Mouse (Mus musculus) intestine, postnatal 0 days (tissue): ENCODE data around the gene Rab42. TPM values are rescaled to one million over a fixed set of nuclear protein-coding genes. Genes with fewer than 3 reads are reported as not detected.

Experiments
- ATAC-seq: fragments of 200-750 bp; cut with Nextera tagmentation; 2 replicates; pipeline ENCODE4 v1.8.0; 2017; ENCODE audit warnings: mild to moderate bottlenecking, moderate TSS enrichment, moderate library complexity
- H3K27ac ChIP-seq: fragments of 300-500 bp; sonication (generic); 2 replicates; pipeline ENCODE4 v1.5.1; 2014; ENCODE audit warnings: mild to moderate bottlenecking, low read depth, low read length, moderate library complexity
- H3K27me3 ChIP-seq: fragments of 300-500 bp; sonication (generic); replicated peaks from 2 replicates; pipeline ENCODE4 v1.6.1; 2014; ENCODE audit warnings: low read length, mixed read lengths; ENCODE audit not compliant: control insufficient read depth, insufficient read depth
- H3K36me3 ChIP-seq: fragments of 300-500 bp; sonication (generic); 2 replicates; pipeline ENCODE4 v1.6.1; 2014; ENCODE audit warnings: mild to moderate bottlenecking, moderate library complexity; ENCODE audit not compliant: control insufficient read depth, insufficient read depth
- H3K4me1 ChIP-seq: fragments of 300-500 bp; sonication (generic); replicated peaks from 2 replicates; pipeline ENCODE4 v1.6.1; 2014; ENCODE audit warnings: antibody characterized with exemption, low read length, mixed read lengths; ENCODE audit not compliant: control insufficient read depth, insufficient read depth
- H3K4me2 ChIP-seq: fragments of 300-500 bp; sonication (generic); replicated peaks from 2 replicates; pipeline ENCODE4 v1.6.1; 2014; ENCODE audit warnings: low read depth, mild to moderate bottlenecking, moderate library complexity
- H3K4me3 ChIP-seq: fragments of 300-500 bp; sonication (generic); 2 replicates; pipeline ENCODE4 v1.5.1; 2014; ENCODE audit warnings: low read depth, low read length
- H3K9ac ChIP-seq: fragments of 300-500 bp; sonication (generic); 2 replicates; pipeline ENCODE4 v1.6.1; 2014; ENCODE audit warnings: mild to moderate bottlenecking, low read depth, low read length
- H3K9me3 ChIP-seq: fragments of 300-500 bp; sonication (generic); 2 replicates; pipeline ENCODE4 v1.6.1; 2016; ENCODE audit warnings: mixed run types; ENCODE audit not compliant: control insufficient read depth
- CTCF ChIP-seq: sonication (generic); IDR thresholded peaks from 2 replicates; pipeline ENCODE4 v1.5.1; 2016; ENCODE audit warnings: low read depth, mild to moderate bottlenecking, control low read depth, antibody characterized with exemption, moderate library complexity
- WGBS: fragments of 180-500 bp; shearing (Covaris S2); extraction: QIAGEN DNeasy Blood & Tissue Kit; methylation state at CpG from one replicate; pipeline ENCODE4 v1.1.7; 2014; 5-methylcytosine and 5-hydroxymethylcytosine counted together
- polyA plus RNA-seq: library from polyadenylated mRNA; unstranded; fragments of >200 nt; fragmentation: Nextera tagmentation; extraction: Ambion mirVana; gene quantifications from 2 replicates; pipeline ENCODE4 v1.2.1, GENCODE M21; 2015

The Rab42 gene
- polyA plus RNA-seq, 1 experiment from 2014 or later = 48.3 TPM

DNA sequence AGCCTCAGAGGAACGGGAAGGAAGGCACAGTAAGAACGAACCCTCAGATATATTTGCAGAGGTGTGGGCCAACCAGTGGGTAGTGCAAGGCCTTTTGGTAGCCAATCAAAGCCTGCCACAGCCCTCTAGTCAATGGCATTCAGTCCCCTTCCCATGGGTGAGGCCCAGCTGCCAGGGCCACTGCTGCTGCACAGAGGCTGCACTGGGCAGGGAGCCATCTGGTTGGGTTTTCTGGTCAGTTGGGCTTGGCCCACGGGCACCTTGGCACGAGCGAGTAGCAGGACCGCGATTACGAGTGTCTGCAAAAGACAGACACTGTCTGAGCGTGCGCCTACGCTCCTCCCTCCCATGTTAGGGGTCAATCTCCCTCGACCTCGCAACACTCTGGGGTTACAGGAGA, 35.8 kb upstream of the Rab42 start:
- H3K4me2 ChIP-seq = no peak overlapping the region
- H3K27ac ChIP-seq = no peak overlapping the region
- ATAC-seq = no peak
- WGBS = 92% methylated on average over 13 of the region's 13 CpGs
- H3K36me3 ChIP-seq = peaks cover 53% of the 10 kb centered on the region
- no peaks in the 10 kb centered on the region for H3K4me1 ChIP-seq
- no peak overlapping the region for H3K4me3 ChIP-seq
- no peak overlapping the region for H3K9ac ChIP-seq
- no peaks in the 10 kb centered on the region for H3K27me3 ChIP-seq
- no peaks in the 10 kb centered on the region for H3K9me3 ChIP-seq
- no peak for TF ChIP-seq CTCF

DNA sequence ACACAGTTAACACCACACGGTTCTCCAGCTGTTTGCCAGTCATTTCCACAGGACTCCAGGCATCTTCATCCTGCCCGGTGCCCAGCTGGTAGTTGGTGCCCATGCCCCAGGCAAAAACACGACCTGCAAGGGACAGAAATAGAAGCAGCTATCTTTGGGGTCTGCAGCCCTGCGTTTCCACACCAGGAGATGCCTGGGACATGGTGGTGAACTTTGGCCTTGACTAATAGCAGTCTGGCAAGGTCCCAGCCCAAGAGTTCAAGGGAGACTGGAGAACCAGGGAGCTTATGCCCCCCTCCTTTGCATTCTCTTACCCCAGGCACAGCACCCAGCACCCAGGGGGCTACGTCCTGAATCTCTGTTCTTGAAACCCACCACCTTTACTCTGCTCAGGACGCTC, 29.7 kb upstream of the Rab42 start:
- Histone ChIP-seq H3K9me3 (no peaks in the 10 kb centered on the region), H3K4me3 (no peak overlapping the region), H3K9ac (no peak overlapping the region), H3K27me3 (no peaks in the 10 kb centered on the region), H3K27ac (no peak overlapping the region), H3K36me3 (peaks cover 56% of the 10 kb centered on the region), H3K4me1 (no peaks in the 10 kb centered on the region; the same call in 1 of the 2 replicates), H3K4me2 (no peak overlapping the region)
- ATAC-seq = no peak
- no peak for TF ChIP-seq CTCF
- WGBS = 75% methylated on average over 6 of the region's 6 CpGs

DNA sequence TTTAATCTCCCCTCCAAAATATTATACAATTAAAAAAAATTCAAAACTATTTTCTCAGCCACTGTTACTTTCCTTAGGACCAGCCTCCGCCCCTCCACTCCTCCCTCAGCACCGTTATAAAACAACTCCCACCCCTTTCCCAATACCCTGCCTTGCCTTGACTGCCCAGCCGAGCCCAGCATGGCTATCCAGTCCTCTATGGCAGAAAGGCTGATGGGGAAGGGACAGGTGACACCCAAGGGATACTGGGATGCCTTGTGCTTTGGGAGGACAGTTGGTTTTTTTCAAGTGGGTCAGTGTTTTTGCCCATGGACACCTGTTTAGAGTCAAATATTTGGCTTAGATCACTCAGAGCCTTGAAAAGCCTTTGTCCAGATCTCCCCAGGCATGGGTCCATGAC, 28.8 kb upstream of the Rab42 start:
- H3K27ac ChIP-seq = no peak overlapping the region
- 69% methylated on average over 3 of the region's 3 CpGs for WGBS
- no peaks in the 10 kb centered on the region for H3K27me3 ChIP-seq
- H3K9ac ChIP-seq = no peak overlapping the region
- peaks cover 47% of the 10 kb centered on the region for H3K36me3 ChIP-seq
- no peak overlapping the region for H3K4me2 ChIP-seq
- H3K9me3 ChIP-seq = no peaks in the 10 kb centered on the region
- no peak for TF ChIP-seq CTCF
- H3K4me3 ChIP-seq = no peak overlapping the region
- ATAC-seq = no peak
- H3K4me1 ChIP-seq = no peaks in the 10 kb centered on the region; the same call in 1 of the 2 replicates

DNA sequence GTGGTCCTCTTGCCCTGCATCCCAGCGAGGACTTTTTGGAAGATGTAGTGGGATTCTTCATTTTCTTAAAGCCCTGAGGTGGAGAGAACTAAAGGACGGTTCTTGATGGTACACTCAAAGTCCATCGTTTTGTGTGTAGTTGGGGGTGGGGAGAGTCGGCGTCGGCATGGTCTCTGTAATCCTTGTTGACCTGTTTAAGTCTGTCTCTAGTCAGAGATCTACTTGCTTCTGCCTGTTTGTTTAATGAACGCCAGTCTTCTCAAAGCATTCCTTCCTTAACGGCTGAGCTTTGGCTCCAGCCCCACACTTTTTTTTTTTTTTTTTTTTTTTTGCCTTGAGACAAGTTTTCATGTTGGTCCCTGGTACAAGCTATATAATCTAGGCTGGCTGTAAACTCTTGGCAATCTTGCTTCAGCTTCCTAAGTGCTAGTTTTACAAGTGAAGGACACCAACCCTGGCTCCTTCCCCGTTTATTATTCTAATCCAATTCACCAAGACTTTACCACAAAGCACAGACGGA, 26.7 kb upstream of the Rab42 start:
- H3K27ac ChIP-seq = peak overlapping the region; percentile 89
- no peaks in the 10 kb centered on the region for H3K9me3 ChIP-seq
- no peak for TF ChIP-seq CTCF
- peak overlapping the region; percentile 67 for H3K4me2 ChIP-seq
- no peaks in the 10 kb centered on the region; the same call in 1 of the 2 replicates for H3K4me1 ChIP-seq
- ATAC-seq = peak; percentile 20
- H3K9ac ChIP-seq = peak overlapping the region; percentile 82
- peak overlapping the region; percentile 68 for H3K4me3 ChIP-seq
- 8% methylated on average over 10 of the region's 10 CpGs for WGBS
- no peaks in the 10 kb centered on the region for H3K27me3 ChIP-seq
- H3K36me3 ChIP-seq = peaks cover 47% of the 10 kb centered on the region

DNA sequence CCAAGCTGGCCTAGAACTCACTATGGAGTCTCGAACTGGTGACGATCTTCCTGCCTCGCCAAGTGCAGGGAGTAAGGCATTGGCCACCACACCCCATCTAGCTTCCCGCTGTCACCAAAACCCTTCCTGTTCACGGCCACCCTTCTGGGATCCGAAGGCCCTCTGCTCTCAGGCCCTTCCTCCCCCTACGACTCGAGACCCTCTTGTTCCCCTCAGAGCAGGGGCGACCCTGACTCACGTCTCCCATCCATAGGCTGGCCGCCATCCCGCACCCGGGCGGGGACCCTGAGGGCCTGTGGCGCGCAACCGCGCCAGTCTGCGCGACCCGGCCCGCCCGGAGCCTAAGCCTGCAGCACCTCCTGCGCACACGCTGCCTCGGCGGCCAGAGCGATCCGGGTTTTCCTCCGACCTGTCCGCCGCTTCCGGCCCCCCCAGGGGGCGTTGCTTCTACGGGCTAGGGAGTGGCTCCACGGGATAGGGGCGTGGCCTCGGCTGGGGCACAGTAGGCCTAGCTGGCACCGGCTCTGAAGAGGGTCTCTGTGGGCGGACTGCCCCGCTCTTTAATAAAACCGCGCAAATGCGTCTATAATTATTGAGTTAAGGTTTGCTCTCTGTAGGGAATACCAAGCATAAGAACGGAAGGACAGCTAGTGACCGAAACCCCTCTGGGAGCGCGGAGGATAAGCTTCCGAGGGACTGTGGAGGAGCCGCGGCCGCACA, 26.1 kb upstream of the Rab42 start, which contains the start of gene Trnau1ap:
TSS of gene Trnau1ap (minus strand) at position 424 of the 720 bp plus-strand sequence.
- H3K27ac ChIP-seq = peak within 1 kb of the TSS; percentile 89
- no peaks in the 10 kb centered on the region; the same call in 1 of the 2 replicates for H3K4me1 ChIP-seq
- H3K27me3 ChIP-seq = no peaks in the 10 kb centered on the region
- H3K4me2 ChIP-seq = peak within 1 kb of the TSS; percentile 67
- ATAC-seq = peak; percentile 93
- WGBS = 1% methylated on average over 52 of the region's 52 CpGs
- peak within 1 kb of the TSS; percentile 82 for H3K9ac ChIP-seq
- H3K36me3 ChIP-seq = peaks cover 47% of the 10 kb centered on the region
- TF ChIP-seq CTCF = peak; percentile 53; the same call in 1 of the 2 replicates
- H3K9me3 ChIP-seq = no peaks in the 10 kb centered on the region
- H3K4me3 ChIP-seq = peak within 1 kb of the TSS; percentile 68

DNA sequence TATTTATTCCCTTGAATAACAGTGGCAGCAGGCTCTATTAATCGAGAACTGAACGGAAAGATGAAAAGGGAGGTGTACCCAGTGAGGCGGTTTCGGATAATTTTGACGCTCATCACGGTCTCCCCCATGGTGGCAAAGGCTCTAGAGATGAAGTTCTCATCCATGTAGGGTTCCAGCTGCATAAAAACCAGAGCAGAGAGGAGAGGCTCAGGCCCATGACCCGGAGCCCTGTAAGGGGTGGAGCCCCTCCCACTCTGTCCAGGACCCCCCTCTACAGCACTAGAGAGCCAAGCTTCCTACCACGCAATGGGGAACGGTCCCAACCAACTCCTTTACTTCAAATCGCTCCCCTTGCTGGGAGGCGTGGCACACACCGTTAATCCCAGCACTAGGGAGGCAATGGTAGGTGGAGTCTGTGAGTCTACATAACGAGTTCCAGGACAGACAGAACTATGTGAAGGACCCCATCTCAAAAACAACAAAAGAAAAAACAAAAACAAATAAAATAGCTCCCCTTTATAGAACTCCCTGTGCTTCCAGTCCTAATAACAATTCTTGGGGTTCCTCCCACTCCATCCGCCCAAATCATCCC, 25.3 kb upstream of the Rab42 start:
- Histone ChIP-seq H3K9me3 (no peaks in the 10 kb centered on the region), H3K9ac (peak overlapping the region; percentile 82), H3K27me3 (no peaks in the 10 kb centered on the region), H3K36me3 (peaks cover 46% of the 10 kb centered on the region), H3K4me3 (peak overlapping the region; percentile 68), H3K4me2 (peak overlapping the region; percentile 67), H3K4me1 (no peaks in the 10 kb centered on the region; the same call in 1 of the 2 replicates), H3K27ac (peak overlapping the region; percentile 89)
- no peak for TF ChIP-seq CTCF
- 53% methylated on average over 14 of the region's 14 CpGs for WGBS
- ATAC-seq = no peak
